Mouse (Mus musculus): ENCODE results near the gene Rab32. TPM values are rescaled to one million over a fixed set of nuclear protein-coding genes. Genes with fewer than 3 reads are reported as not detected.

The Rab32 gene
- polyA plus RNA-seq, 1 experiment: 2.6 TPM

- H3K79me2 ChIP-seq (ENCODE audit: control insufficient read depth, insufficient read depth): no peaks in the 10 kb centered on the region
- H3K4me3 ChIP-seq: no peak overlapping the region
- H3ac ChIP-seq (ENCODE audit: control insufficient read depth, insufficient read length): no peak overlapping the region
- no peak overlapping the region for H3K4me2 ChIP-seq (ENCODE audit: low read depth)
- no peaks in the 10 kb centered on the region for H3K27me3 ChIP-seq (ENCODE audit: control insufficient read depth, insufficient read depth, insufficient read length)
- no peaks in the 10 kb centered on the region for H3K36me3 ChIP-seq (ENCODE audit: control insufficient read depth, insufficient read depth)
- no peak for TF ChIP-seq CEBPB (IDR thresholded peaks at IDR 0.05; ENCODE audit: insufficient read depth, poor library complexity, severe bottlenecking)
- no peak for TF ChIP-seq MYOG (IDR thresholded peaks at IDR 0.05; ENCODE audit: control insufficient read depth in 1 of 3, insufficient read depth in 1 of 3, insufficient read length in 2 of 3, low read depth in 2 of 3)
- no peak for TF ChIP-seq REST (IDR thresholded peaks at IDR 0.05; ENCODE audit: insufficient read depth, insufficient read length)
- no peak for TF ChIP-seq TCF12 (IDR thresholded peaks at IDR 0.05; ENCODE audit: insufficient read depth, poor library complexity, severe bottlenecking)
- no peak for TF ChIP-seq E2F4 (IDR thresholded peaks at IDR 0.05; ENCODE audit: insufficient read depth)
- TF ChIP-seq POLR2AphosphoS2 (IDR thresholded peaks at IDR 0.05; ENCODE audit: insufficient read length, low read depth): no peak
- no peak for TF ChIP-seq TCF3 (IDR thresholded peaks at IDR 0.05; ENCODE audit: insufficient read length, low read depth)
- TF ChIP-seq SRF (IDR thresholded peaks at IDR 0.05; ENCODE audit: control insufficient read depth, insufficient read length, low read depth): no peak
- TF ChIP-seq POLR2A (IDR thresholded peaks at IDR 0.05; ENCODE audit: insufficient read length, low read depth): no peak
- no peak for TF ChIP-seq MYOD1 (IDR thresholded peaks at IDR 0.05; ENCODE audit: control insufficient read depth in 1 of 3, insufficient read length in 2 of 3, low read depth in 2 of 3)
- TF ChIP-seq USF1 (IDR thresholded peaks at IDR 0.05; ENCODE audit: low read depth): no peak
Observed at GRCm38 (mm10) chr10:10544955-10545354, 13.1 kb downstream of the Rab32 start.

Other genes with a start within 250 kb of the Rab32 start
- gene Adgb, start 85.9 kb downstream of the Rab32 start, polyA plus RNA-seq (2012; fragmentation: generic; extraction: Trizol): not detected
- gene Gm10944, start 123.1 kb upstream of the Rab32 start, polyA plus RNA-seq (2012; fragmentation: generic; extraction: Trizol): not detected